Mouse (Mus musculus) liver, postnatal 0 days (tissue): Measurements from ENCODE around the gene Bhlhe40.

Experiments used
- CTCF ChIP-seq: sonication (generic); IDR thresholded peaks from 2 replicates; pipeline ENCODE4 v1.5.1; 2016; ENCODE audit warnings: antibody characterized with exemption, low read depth
- EP300 ChIP-seq: IDR thresholded peaks from 2 replicates; pipeline ENCODE4 v1.6.1; 2016; ENCODE audit warnings: antibody characterized with exemption, low read depth, mild to moderate bottlenecking

- peak; percentile 46 for TF ChIP-seq CTCF
- no peak for TF ChIP-seq EP300
Measured at GRCm38 (mm10) chr6:108655861-108656260, 4.6 kb upstream of the Bhlhe40 start.
